Mouse (Mus musculus): ENCODE data around the gene Gm13212. TPM values are rescaled to one million over a fixed set of nuclear protein-coding genes. Genes with fewer than 3 reads are reported as not detected.

The Gm13212 gene
- not detected in 2 replicates for polyA plus RNA-seq (2012; rRNA removed; ENCODE audit: low replicate concordance)

GRCm38 (mm10) chr4:145585078-145585477 lies at the start of gene Gm13212:
TSS of gene Gm13212 (plus strand) at chr4:145585166.

GRCm38 (mm10) chr4:145670385-145670784 lies 85.4 kb downstream of the Gm13212 start, which contains the start of gene Zfp980:
TSS of gene Zfp980 (plus strand) at chr4:145670685.

Other genes starting within 250 kb of the Gm13212 start
- not detected in 2 replicates for gene Zfp990, start 74.4 kb upstream of the Gm13212 start, polyA plus RNA-seq (2012; rRNA removed; ENCODE audit: low replicate concordance)
- gene Zfp980, start 85.5 kb downstream of the Gm13212 start, polyA plus RNA-seq (2012; rRNA removed; ENCODE audit: low replicate concordance) = not detected in 2 replicates